Mouse (Mus musculus) spleen, postnatal 10 days (tissue): ENCODE measurements around the gene Cdh23.

Experiments used
- DNase-seq, 2 experiments: peaks; one replicate each; pipeline ENCODE4 v3.0.0; 2021 to 2022; ENCODE audit warnings: low spot score in 2 of 2

Cdh23 gene

DNA sequence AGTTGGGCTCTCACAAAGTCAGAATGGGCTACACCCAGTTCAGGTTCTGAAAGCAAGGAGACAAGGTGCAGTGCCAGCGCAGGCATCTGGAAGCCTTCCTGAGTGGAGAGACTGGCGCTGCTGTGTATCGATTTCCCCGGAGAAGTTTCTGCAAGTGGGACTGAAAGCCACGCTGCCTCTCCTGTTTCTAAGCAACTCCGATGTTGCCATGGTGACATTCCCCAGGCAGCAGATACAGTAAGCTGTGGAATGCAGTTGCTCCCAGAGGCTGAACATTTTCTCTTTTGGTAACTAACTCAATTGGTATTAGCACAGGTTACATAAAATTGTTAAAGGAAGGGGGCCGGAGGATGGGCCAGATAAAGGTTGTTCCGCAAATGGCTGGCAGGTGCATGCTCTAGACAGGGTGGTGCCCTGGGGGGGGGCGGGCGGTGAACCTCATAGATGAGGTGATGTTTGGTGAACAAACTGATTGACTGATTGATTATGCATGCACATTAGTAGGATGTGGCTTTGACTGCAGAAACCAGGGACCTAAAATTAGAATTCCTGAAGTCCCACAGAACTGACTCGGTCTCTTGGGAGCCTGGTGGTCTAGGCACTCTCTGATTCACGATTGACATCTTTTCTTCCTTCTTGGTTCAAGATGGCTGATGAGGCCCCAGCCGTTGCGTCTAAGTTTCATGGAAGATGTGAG lies 410.5 kb downstream of the Cdh23 start:
- no peak for DNase-seq

DNA sequence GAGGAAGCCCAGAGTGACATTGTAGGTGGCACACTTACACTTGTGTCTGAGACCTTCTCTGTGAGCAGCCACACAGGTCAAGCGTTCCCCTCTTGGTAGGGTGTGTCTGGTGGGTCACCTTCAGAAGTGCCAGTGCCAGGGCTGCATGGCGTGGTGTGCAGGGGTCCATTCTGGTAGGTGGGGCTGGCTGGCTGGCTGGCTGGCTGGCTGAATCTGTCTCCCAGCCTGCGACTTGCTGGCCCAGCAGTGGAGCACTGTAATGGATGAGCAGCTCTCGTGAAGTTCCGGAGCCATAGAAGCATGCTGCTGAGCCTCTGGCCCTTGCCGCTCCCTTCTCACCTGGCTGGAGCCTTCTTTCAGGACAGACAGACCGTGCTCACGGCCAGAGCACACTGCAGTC lies 411.1 kb downstream of the Cdh23 start:
- DNase-seq, result no peak

DNA sequence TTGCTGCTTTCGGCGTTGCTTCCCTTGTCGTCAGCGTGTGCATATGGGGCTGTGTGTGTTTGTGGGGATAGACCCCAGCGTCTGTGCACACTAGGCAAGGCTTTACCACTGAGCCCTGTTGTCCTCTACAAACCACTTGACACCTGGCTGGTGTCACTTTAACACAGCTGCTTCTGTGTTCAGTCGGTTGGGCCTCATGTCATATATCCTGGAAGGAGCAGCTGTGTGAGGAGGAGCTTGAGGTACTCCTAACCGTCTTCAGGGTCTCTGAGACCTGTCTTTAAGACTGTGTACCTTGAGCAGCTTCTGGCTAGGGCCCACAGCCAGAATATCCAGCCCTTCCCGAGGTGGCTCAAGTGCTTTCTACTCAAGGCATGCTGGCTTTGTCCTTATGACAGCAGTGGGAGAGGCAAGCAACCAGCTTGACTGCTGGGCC lies 411.6 kb downstream of the Cdh23 start:
- DNase-seq, result no peak

DNA sequence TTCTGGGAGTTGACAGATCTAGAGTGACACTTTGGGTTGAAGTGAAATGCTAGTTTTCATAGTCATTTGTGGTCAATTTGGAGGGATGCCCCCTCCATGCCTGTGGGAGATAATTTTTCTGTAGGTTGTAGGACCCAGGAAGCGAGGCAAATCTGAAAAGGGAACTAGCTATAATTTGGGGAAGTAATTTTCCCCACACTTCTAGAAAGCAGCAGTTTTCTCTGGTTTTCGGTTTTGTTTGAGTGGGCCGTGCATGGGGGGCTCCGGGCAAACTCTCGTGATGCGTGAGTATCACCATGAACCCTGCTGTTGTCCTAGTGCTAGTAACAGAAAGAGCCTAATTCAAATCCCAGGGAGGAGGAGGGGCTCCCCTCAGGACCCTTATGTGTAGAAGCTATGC lies 412.0 kb downstream of the Cdh23 start:
- no peak for DNase-seq

DNA sequence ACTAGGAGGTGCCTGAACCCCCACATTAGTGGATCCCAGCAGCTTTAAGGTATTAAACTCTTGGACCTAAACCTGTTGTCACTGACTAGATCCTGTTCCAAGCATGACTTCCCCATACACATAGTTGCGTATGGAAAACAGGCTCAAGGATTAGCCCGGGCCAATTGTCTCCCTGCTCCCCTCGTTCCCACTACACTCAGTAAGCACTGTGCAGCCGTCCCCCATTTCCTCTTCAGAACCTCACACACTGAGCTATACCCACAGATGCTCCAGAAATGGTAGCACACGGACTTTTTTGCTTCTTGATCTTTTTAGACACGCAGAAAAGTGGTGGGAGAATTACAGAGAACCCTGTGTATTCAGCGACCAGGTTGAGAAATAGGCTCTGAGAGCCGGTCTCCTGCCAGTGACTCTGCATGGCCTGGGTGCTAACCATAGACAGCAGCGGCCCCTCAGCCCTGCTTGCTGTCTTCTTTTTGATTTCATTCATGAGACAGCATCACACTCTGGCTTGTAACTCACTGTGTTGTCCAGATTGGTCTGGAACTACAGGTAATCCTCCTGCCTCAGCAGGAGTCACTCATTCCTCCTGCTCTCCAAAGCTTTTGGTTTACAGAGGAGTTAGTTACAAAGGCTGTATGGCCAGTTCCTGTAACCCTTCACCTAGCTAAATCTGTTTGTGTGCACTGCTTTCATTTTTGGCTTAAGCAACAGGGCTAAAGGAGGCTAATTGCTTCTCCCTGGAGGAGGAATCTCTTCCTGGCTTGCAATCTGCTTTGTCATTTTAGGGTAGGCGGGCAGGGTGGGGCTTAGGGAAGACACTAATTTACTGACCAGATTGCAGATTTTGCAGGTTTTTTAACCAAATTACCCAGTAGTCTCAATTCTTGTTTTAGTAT lies 413.9 kb downstream of the Cdh23 start:
- DNase-seq, result no peak

DNA sequence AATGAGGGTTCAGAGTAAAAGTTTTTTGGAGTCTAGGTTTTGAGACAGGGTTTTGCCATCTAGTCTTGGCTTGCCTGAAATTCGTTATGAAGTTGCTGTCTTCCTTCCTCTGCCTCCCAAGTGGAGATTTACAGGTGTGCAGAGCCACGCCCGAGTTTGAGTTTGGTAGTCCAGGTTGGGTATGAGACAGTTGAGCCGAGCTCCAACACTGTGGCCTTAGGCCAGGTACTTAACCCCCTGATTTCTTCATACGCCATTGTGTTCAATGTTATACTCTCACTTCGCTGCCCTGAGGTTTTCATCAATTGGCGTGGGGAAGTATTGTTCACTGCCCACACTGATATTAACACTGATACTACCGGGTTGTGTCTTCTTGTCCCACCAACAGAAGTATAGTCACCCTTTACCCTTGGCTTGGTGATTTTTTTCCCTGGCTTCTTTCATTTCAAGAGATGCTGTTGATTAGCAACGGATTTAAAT lies 414.7 kb downstream of the Cdh23 start:
- DNase-seq, result no peak

DNA sequence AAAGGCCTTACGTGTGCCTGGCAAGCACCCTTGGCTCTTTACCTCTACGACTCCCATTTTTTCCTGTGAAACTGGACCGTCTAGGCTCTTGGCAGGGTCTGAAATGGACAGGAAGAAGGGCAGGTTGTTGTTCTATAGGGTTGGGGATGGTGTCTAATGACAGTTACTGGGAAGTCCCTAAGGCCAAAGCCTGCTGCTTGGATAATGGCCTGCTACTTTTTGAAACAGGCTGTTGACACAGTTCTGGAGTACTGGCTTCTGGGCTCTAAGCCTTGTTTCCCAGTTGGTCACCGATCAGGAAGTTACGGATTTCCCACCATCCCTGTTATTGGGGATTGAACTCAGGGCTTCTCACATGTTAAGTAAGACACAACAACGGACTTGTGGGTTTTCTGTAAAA lies 415.9 kb downstream of the Cdh23 start:
- no peak for DNase-seq

DNA sequence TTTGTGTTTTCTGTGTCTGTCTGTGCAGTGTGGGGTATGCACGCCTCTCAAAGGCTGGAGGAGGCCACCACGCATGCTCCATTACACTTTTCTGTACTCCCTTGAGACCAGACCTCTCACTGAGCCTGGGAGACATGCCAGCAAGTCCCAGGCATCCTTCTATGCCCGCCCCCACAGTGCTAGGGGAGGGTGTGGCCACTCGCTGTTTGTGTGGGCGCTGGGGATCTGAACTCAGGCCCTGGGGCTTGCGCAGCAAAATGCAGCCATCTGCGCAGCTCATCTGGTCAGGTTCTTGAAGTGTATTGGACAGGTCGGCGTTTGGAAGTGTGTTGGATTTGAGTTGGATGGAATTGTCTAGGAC lies 416.4 kb downstream of the Cdh23 start:
- peak in 1 of 2 experiments; percentile 48 for DNase-seq

DNA sequence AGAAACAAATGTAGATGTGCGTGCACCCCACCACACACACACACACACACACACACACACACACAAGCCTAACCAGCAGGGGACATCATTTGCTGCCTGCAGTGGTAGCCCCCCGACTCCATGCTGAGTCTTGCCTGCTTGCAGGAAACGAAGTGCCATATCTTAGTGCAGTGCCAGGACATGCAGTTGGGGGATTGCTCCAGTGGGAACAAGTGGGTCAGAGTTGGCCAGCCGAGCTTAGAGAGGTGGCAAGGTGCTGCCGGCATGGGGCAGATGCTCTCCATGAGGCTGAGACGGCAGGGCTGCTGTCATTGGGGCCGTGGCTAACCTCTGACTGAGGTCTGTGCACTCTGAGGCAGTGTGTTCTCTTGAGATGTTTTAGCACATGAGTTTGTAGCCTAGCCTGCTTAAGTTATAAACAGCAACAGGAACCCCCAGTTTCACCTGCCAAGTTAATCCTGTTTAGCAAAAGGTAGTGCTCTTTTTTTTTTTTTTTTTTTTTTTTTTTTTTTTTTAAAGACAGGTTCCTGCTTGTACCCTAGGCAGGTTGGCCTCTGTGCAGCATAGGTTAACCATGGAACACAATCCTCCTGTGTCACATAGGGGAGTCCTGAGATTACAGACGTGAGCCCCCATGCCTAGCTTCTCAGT lies 416.9 kb downstream of the Cdh23 start:
- DNase-seq, result no peak

DNA sequence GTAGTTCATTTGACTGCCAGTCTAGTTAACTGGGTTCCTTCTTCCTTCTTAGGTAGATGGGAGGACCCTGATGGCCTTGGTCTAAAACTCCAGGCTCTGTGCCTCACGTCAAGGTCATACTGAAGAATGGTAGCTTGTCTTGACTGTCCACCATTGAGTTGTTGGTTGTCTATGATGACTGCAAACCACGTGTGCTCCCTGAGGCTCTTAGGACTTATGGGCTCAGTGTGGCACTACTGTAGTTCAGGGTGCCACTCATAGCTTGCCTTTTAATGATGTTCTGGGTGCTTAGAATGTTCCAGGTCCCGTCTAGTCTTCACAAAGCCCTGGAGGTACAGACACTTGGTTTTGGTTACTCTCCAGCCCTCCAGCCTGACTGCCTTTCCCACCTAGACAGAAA lies 417.5 kb downstream of the Cdh23 start:
- DNase-seq, result no peak

DNA sequence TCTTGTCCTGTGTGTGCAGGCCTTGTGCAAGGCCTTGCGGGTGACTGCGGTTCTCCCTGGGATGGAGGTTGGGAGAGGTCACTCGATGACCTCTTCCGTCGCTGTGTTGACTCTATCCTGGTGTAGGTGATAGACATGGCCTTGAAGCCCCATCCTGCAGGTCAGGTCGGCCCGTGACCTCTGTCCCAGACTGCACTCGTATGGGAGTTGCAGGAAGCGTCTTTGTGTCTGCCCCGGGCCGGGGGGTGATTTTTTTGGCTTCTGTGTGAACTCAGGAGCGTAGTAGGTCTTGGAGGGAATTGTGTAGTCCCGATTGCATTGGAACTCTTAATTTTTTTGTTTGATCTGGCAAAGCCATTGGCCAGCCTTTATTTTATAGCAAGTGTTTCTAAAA lies 418.3 kb downstream of the Cdh23 start:
- DNase-seq, result peak in 1 of 2 experiments; percentile 51

DNA sequence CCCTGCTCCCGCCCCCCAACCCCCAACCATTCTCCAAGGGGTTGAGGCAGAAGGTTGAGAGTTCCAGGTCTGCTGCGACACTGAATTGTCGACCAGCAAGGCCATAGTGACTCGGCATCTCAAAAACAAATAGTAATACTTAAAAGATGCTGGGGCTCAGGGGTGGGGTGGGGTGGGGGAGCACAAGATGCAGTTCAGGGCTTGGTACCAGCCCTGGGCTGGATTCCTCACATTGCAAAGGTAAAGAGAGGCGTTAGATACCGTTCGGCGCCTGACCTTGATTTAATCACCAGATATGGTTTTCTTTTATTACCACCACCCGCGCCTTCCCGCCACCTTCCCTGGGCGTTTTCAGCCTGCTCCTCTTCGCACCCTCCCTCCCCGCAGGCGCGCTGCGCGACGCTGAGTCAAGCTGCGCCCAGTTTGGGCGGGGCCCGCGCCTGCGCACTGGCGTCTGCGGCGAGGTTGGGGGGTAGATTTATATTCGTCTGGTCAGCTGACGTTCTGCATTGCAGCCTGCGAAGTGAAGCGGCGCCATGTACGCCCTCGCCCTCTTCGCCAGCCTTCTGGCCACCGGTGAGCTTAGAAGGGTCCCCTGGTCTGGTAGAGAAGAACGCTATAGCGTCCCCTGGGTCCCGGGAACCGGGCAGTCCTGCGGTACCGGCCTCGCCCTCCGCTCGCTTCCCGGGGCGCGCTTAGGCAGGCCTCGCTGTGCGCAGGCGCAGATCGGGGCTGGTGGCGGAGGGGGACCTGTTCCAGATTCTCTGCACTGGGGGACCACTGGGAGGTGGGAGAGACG lies 418.9 kb downstream of the Cdh23 start, which contains the start of gene Psap:
Psap (plus strand) TSS at position 421 of the 799 bp plus-strand sequence.
- peak; percentile 96 to 97 for DNase-seq

DNA sequence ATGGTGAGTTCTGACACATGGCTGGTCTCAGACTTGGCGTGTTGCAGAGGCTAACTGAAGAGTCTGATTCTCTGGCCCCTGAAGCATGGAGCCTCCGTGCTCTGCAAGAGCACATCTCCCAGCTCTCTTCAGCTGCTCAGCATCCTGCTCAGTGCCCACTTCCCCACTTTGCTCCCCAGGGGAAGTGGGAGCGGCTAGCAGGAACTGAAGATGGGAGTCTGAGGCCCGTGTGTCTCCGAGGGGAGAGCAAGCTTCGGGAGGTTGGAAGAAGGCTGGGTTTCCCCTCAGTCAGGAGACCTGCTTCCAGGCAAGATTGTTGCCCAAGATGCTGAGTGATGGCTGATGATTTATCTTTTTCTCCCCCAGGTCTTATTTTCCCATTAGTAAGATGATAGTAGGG lies 422.9 kb downstream of the Cdh23 start:
- no peak for DNase-seq

DNA sequence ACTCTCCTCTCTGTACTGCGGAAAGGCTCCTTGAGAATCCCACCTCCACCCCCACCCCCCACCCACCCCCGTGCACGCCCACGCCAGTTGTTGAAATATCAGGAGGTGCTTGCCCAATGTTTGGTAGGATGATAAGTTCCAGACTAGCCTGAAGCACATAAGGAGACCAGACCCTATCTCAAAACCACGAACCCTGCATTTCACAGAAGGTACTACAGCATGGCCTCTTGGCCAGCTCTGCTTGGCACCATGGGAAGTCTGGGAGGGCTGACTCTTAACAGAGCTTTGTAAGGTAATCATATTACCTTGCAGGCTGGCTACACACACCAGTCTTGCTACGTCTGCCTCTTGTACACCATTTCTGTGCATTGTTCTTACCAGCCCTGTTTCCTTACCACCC lies 424.0 kb downstream of the Cdh23 start:
- no peak for DNase-seq

DNA sequence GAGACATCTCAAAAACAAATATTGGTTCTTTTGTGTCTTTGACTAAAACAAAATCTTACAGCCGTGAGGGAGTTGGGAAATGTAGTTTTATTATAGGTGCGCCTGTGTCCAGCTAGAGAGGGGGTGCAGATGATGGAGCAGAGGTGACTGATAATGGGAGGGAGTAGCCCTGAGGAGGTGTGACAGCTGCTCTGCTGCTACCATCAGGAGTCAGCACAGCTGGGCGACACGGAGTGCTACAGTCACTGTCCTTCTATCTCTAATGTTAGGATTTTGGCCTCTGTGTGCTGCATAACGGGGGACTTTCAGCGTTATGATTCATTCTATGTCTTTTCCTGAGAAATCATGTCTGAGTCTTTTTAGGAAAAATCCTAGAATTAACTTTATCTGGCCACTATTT lies 425.3 kb downstream of the Cdh23 start:
- DNase-seq, result no peak

DNA sequence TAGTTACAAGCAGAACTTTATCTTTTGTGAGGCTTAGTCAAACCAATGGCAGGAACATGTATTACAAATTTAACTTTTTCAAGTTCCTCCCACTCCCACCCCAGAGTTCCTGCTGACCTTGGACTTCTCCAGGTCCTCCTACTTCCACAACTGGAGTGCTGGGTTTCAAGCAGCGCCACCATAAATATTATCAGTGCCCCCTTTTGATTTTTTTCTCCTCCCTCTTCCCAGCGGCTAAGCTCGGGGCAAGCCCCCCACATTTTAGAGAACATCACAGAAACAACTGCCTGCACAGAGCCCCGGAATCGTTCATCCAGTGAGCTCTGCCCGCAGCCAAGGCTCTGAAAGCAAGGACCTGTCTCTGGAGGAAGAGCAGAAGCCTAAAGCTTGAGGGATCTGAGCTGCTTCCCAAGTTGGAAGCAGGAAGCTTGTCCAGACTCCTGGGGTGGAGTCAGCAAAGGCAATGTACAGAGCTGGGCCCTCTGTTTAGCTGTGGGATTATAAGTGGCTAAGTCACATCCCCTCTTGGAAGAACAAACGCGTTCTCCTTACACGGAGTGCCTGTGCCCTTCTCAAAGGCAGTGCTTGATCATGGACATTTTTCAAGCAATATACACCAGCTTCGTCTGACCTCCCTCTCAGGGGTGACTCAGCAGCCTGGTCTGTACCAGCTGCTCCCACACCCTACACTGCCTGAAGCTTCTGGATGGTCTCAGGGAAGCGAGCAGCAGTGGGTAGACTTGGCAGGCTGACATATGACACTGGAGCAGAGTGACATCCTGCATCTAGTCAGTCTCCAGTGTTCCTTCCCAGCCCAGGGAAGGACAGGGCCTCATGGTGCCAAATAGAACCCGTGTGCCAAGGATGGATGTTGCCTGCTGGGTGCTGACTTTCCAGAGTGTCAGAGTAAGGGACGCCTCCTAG lies 426.9 kb downstream of the Cdh23 start:
- DNase-seq, result no peak

DNA sequence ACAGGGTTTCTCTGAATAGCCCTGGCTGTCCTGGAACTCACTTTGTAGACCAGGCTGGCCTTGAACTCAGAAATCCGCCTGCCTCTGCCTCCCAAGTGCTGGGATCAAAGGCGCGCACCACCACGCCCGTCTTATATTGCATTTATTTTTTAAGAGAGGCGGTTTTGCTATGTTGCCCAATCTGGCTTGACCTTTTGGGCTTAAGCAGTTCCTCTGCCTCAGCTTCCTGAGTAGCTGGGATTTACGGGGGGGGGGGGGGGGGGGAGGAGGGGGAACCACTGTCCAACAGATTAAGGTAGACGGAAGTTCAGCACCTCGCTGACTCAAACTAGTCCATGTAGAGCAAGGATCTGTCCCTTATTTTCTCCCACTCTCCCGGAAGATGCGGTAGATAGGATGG lies 427.6 kb downstream of the Cdh23 start:
- no peak for DNase-seq

DNA sequence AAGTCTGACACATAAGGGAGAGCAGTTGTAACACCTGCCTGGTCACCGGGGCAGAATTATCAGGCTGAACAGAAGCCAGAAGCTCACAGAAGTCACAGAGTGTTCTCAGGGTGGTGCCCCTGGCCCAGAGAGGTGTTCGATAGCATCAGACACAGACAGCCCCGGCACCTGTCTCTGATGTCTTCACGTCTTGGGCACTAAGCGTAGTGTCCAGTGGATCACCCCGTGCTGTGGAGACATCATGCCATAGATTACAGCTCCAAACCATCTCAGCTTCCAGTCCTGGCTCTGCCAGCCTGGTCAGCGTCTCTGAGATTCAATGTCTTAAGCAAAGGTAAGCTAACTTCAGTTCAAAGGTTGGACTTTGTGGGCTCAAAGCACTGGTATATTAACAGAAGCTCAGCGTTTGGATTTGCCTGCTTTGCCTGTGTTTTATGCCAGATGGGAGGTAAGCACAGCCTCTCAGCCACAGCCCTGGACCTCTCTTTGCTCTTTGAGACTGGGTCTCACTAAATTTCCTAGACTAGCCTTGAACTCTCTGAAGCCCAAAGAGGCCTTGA lies 429.4 kb downstream of the Cdh23 start:
- no peak for DNase-seq

DNA sequence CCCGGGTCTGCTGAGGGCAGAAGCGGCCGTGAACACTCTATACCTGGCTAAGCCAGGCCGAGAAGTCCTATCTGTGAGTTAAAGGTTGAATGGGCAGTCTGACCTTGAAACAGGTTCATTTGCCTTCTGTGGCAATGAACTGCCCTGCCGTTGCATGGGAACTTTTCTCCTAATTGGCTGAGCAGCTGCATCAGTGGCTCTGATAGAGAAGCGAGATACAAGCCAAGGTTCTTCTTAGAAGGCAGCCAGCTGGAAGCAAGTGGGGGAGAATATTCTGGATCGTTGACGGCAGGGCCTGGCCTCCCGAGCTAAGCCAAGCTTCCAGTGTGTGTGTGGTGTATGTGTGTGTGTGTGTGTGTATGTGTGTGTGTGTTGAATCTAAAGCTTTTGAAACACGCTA lies 431.0 kb downstream of the Cdh23 start:
- DNase-seq, result no peak

DNA sequence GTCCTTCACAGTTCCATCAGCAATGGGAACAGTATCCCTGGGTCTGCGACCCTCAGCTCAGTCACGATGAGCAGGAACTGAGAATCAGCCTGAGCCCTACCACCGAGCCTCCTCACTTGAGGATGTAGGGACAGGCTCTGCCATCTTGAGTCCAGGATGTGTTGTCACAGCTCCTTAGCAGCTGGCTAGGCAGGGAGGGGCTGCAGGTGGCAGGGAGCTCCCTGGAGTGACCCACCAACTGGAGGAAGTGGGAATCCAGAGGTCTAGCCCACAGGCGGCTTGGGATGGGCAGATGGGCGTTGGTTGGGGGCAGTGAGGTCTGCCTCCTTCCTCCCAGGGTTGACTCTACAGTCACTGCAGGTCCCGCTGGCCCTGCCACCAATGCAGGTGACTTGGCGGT lies 432.9 kb downstream of the Cdh23 start:
- DNase-seq, result no peak
